Mouse (Mus musculus) mature B cell (primary cell): ENCODE data around the gene Cyp2a5.
"Not testable (repeated sequence)": the region's sequence is repeated elsewhere in the genome, so short reads cannot be mapped to it uniquely, and the experiment has no call there.

ENCODE experiments used
- in situ Hi-C: fragments of 300-500 bp; cut with MboI; formaldehyde crosslinking; loops from 2 replicates; pipeline ENCODE4 v1.14.3; 2019

Gene Cyp2a5

GRCm38 (mm10) chr7:26835059-26835458 is at the start of gene Cyp2a5:
Gene Cyp2a5, plus strand, starts transcription at chr7:26835305.
- in situ Hi-C loops: not testable (repeated sequence)

- in situ Hi-C loops: not testable (repeated sequence)
Observed at GRCm38 (mm10) chr7:26786013-26786412, 49.1 kb upstream of the Cyp2a5 start.

- in situ Hi-C loops: no loop called here
Observed at GRCm38 (mm10) chr7:26789984-26790383, 45.1 kb upstream of the Cyp2a5 start.

GRCm38 (mm10) chr7:26800104-26800503 is 35.0 kb upstream of the Cyp2a5 start:
- in situ Hi-C loops: no loop called here

GRCm38 (mm10) chr7:26800996-26801395 is 34.1 kb upstream of the Cyp2a5 start:
- in situ Hi-C loops: no loop called here

GRCm38 (mm10) chr7:26808592-26808991 is 26.5 kb upstream of the Cyp2a5 start, which contains the start of gene Cyp2g1:
Gene Cyp2g1, plus strand, starts transcription at chr7:26808892.
- in situ Hi-C loops: no loop called here

- in situ Hi-C loops: not testable (repeated sequence)
Observed at GRCm38 (mm10) chr7:26831556-26832292, 3.4 kb upstream of the Cyp2a5 start.

- in situ Hi-C loops: not testable (repeated sequence)
Observed at GRCm38 (mm10) chr7:26832668-26833067, 2.4 kb upstream of the Cyp2a5 start.

- in situ Hi-C loops: not testable (repeated sequence)
Observed at GRCm38 (mm10) chr7:26843400-26843799, 8.3 kb downstream of the Cyp2a5 start.

- in situ Hi-C loops: not testable (repeated sequence)
Observed at GRCm38 (mm10) chr7:26850063-26850462, 15.0 kb downstream of the Cyp2a5 start.

GRCm38 (mm10) chr7:26878581-26878980 is 43.5 kb downstream of the Cyp2a5 start:
- in situ Hi-C loops: not testable (repeated sequence)

GRCm38 (mm10) chr7:26880600-26880999 is 45.5 kb downstream of the Cyp2a5 start:
- in situ Hi-C loops: not testable (repeated sequence)
